Mouse (Mus musculus) right cerebral cortex, postnatal 14 days (tissue): ENCODE measurements at regions not wholly inside any gene's neighbourhood (a gene's known extent, or its start where the extent isn't known, plus 50 kb on each side); places are given as distances from the start of the nearest gene placed in this dataset.

Source experiments
- DNase-seq: peaks from one replicate; pipeline ENCODE4 v3.0.0; 2022

GRCm38 (mm10) chr11:31784332-31784901 lies 87.6 kb upstream of the Cpeb4 start:
- no peak for DNase-seq

GRCm38 (mm10) chr11:31785160-31785559 lies 86.9 kb upstream of the Cpeb4 start:
- no peak for DNase-seq

- DNase-seq: no peak
Observed at GRCm38 (mm10) chr11:31787376-31787775, 84.6 kb upstream of the Cpeb4 start.

GRCm38 (mm10) chr11:31787917-31788703 lies 83.9 kb upstream of the Cpeb4 start:
- no peak for DNase-seq

GRCm38 (mm10) chr11:31789967-31790366 lies 82.0 kb upstream of the Cpeb4 start:
- no peak for DNase-seq

GRCm38 (mm10) chr11:31791264-31791663 lies 80.7 kb upstream of the Cpeb4 start:
- no peak for DNase-seq

GRCm38 (mm10) chr11:31795084-31795483 lies 76.9 kb upstream of the Cpeb4 start:
- DNase-seq: no peak

- no peak for DNase-seq
Observed at GRCm38 (mm10) chr11:31796245-31796644, 75.8 kb upstream of the Cpeb4 start.

GRCm38 (mm10) chr11:31801575-31801974 lies 70.4 kb upstream of the Cpeb4 start:
- DNase-seq: no peak

- no peak for DNase-seq
Observed at GRCm38 (mm10) chr11:31803319-31803891, 68.6 kb upstream of the Cpeb4 start.

- no peak for DNase-seq
Observed at GRCm38 (mm10) chr11:31804518-31804917, 67.5 kb upstream of the Cpeb4 start.

GRCm38 (mm10) chr11:31807461-31808215 lies 64.4 kb upstream of the Cpeb4 start:
- peak; percentile 54 for DNase-seq

- DNase-seq: no peak
Observed at GRCm38 (mm10) chr11:31808216-31808838, 63.7 kb upstream of the Cpeb4 start.

- no peak for DNase-seq
Observed at GRCm38 (mm10) chr11:31810011-31810786, 61.8 kb upstream of the Cpeb4 start.

GRCm38 (mm10) chr11:31812215-31812614 lies 59.8 kb upstream of the Cpeb4 start:
- no peak for DNase-seq

- no peak for DNase-seq
Observed at GRCm38 (mm10) chr11:31814616-31815015, 57.4 kb upstream of the Cpeb4 start.

- DNase-seq: peak; percentile 26
Observed at GRCm38 (mm10) chr11:31815855-31816488, 56.0 kb upstream of the Cpeb4 start.

- DNase-seq: no peak
Observed at GRCm38 (mm10) chr11:31818032-31818431, 54.0 kb upstream of the Cpeb4 start.

- DNase-seq: no peak
Observed at GRCm38 (mm10) chr11:31819964-31820363, 52.0 kb upstream of the Cpeb4 start.

GRCm38 (mm10) chr11:31821479-31822411 lies 50.3 kb upstream of the Cpeb4 start:
- no peak for DNase-seq
